18 mouse cellular contexts compared by ENCODE assay signal in the genomic region with DNA sequence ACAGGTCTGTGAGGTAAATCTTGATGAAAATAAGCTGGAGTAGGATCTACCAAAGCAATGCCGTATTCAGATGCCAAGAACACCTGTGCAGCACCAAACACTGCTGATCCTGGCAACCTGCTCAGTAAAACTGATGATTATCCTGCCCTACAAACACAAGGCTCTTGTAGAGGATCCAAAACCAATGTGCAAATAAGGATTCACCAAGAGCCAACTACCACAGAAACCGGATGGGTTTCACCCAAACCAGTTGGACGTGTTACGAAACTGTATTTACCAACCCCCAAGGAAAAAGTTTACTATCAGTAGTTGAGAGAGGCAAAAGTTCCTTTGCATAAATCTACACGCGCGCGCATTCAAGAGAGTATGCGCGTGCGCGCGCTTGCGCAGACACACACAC.
"Had no signal": no experiment of that assay in that cellular context is flagged by ENCODE, and none has a peak within 500 bp of the region (broad histone marks: within the 10 kb centered on the region; RNA-seq: fewer than 3 reads in every experiment).

No protein-coding gene starts in this region.

- H3K4me1 ChIP-seq: liver, embryonic 12.5 days; liver, embryonic 15.5 days; lung, embryonic 15.5 days had no signal

- H3K4me2 ChIP-seq: liver, embryonic 12.5 days; liver, embryonic 15.5 days; lung, embryonic 15.5 days; midbrain, embryonic 11.5 days had no signal

- H3K9me3 ChIP-seq: liver, embryonic 12.5 days; liver, embryonic 15.5 days; lung, embryonic 15.5 days had no signal

- DNase-seq: kidney, adult 18-20 months; kidney, adult 9 months; kidney, postnatal 25 days; layer of hippocampus, adult 9-11 months; lung, adult 18-20 months; lung, postnatal 10 days; lung, postnatal 4 days; midbrain, embryonic 14.5 days; right cerebral cortex, postnatal 4 days; thymus, postnatal 25 days had no signal

- ATAC-seq: inflammation-experienced regulatory T-cells, adult 6 months; intestine, embryonic 16.5 days; liver, embryonic 12.5 days had no signal

- H3K36me3 ChIP-seq: liver, embryonic 12.5 days; liver, embryonic 15.5 days; lung, embryonic 15.5 days had no signal

- H3K27ac ChIP-seq: kidney, postnatal 0 days; layer of hippocampus, adult 2 months; liver, embryonic 12.5 days; liver, embryonic 15.5 days; lung, embryonic 15.5 days had no signal

- H3K27me3 ChIP-seq: liver, embryonic 12.5 days; liver, embryonic 15.5 days; lung, embryonic 15.5 days had no signal

- H3K9ac ChIP-seq: liver, embryonic 12.5 days; liver, embryonic 15.5 days; lung, embryonic 15.5 days had no signal

- H3K4me3 ChIP-seq: layer of hippocampus, adult 2 months; liver, embryonic 12.5 days; liver, embryonic 15.5 days; lung, embryonic 15.5 days had no signal
